Mouse (Mus musculus): ENCODE measurements around the gene Rnf227. TPM values are rescaled to one million over a fixed set of nuclear protein-coding genes. Genes with fewer than 3 reads are reported as not detected.

Rnf227 gene
- polyA plus RNA-seq, 2 experiments = 0.66 to 0.74 TPM

DNA sequence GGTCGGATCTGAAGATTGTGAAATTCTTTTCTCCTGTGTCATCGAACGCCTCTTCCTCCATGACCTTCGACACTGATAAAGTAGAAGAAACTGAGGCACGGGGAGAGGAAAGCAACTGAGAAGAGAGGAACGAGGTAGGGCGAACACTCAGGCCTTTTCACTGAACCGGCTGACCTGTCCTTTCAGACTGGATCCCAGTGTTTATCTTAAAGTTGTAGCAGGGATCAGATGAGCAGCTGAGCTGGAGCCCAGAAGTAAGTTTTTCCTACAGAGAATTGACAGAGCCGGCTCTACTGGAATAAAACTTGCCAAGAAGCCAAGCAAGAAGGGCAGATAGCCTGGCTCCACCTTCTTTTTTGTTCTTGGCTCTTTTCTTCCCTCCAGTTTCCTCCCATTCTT is 30.6 kb downstream of the Rnf227 start:
- Histone ChIP-seq H3K4me1 (replicated peaks; ENCODE audit: control insufficient read depth in 2 of 2, insufficient read depth in 2 of 2, low read length in 1 of 2) (peaks cover 47 to 58% of the 10 kb centered on the region in 2 experiments), H3K4me3 (ENCODE audit: insufficient read depth in 1 of 2, low read depth in 2 of 2, low read length in 2 of 2) (no peak overlapping the region), H3K27ac (peak overlapping the region; percentile 6; the same call in 1 of the 2 replicates), H3K4me2 (ENCODE audit: low read depth) (peak overlapping the region; percentile 32; the same call in 1 of the 2 replicates), H3K9ac (replicated peaks) (no peak overlapping the region), H3K27me3 (ENCODE audit: control insufficient read depth, insufficient read depth, low read length) (peaks cover 34% of the 10 kb centered on the region), H3K9me3 (ENCODE audit: control insufficient read depth, low read length) (no peaks in the 10 kb centered on the region), H3K36me3 (replicated peaks; ENCODE audit: control insufficient read depth, insufficient read depth, low read depth) (no peaks in the 10 kb centered on the region)
- DNase-seq (ENCODE audit: low read depth in 3 of 3, low spot score in 3 of 3) = no peak
- ATAC-seq (ENCODE audit: insufficient read depth) = no peak
- TF ChIP-seq CTCF (IDR thresholded peaks at IDR 0.05; ENCODE audit: low read depth) (no peak), EP300 (IDR thresholded peaks at IDR 0.05; ENCODE audit: low read depth) (no peak)
- WGBS (ENCODE audit: insufficient replicate concordance) = 36% methylated on average over 9 of the region's 9 CpGs

DNA sequence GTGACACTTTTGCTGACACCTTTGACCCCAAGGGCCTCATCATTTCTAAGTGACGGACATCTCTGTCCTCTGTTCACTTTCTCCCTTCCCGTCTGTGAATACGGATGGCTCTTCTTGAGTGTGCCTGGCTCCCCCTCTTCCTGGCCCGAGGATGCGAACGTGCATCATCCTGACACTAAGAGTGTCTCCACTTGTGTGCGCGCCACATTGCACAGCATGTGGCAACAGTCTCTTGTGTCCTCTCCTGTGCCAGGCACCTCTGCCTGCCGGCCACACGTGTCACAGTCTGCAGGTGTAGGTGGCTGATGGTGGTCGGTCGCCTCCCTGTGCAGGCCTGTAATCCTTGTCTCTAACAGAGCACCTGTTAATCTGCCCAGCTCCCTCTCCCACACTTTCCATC is 31.3 kb downstream of the Rnf227 start:
- Histone ChIP-seq H3K9ac (replicated peaks) (no peak overlapping the region; the same call in 1 of the 2 replicates), H3K36me3 (replicated peaks; ENCODE audit: control insufficient read depth, insufficient read depth, low read depth) (no peaks in the 10 kb centered on the region), H3K27me3 (ENCODE audit: control insufficient read depth, insufficient read depth, low read length) (peaks cover 29% of the 10 kb centered on the region), H3K4me3 (ENCODE audit: insufficient read depth in 1 of 2, low read depth in 2 of 2, low read length in 2 of 2) (no peak overlapping the region), H3K9me3 (ENCODE audit: control insufficient read depth, low read length) (no peaks in the 10 kb centered on the region), H3K4me1 (replicated peaks; ENCODE audit: control insufficient read depth in 2 of 2, insufficient read depth in 2 of 2, low read length in 1 of 2) (peaks cover 47 to 53% of the 10 kb centered on the region in 2 experiments), H3K4me2 (ENCODE audit: low read depth) (peak overlapping the region; percentile 11; the same call in 1 of the 2 replicates), H3K27ac (peak overlapping the region; percentile 94)
- DNase-seq (ENCODE audit: low read depth in 3 of 3, low spot score in 3 of 3) = no peak
- TF ChIP-seq EP300 (IDR thresholded peaks at IDR 0.05; ENCODE audit: low read depth) (no peak), CTCF (IDR thresholded peaks at IDR 0.05; ENCODE audit: low read depth) (no peak)
- no peak for ATAC-seq (ENCODE audit: insufficient read depth)
- WGBS (ENCODE audit: insufficient replicate concordance) = 70% methylated on average over 12 of the region's 12 CpGs

DNA sequence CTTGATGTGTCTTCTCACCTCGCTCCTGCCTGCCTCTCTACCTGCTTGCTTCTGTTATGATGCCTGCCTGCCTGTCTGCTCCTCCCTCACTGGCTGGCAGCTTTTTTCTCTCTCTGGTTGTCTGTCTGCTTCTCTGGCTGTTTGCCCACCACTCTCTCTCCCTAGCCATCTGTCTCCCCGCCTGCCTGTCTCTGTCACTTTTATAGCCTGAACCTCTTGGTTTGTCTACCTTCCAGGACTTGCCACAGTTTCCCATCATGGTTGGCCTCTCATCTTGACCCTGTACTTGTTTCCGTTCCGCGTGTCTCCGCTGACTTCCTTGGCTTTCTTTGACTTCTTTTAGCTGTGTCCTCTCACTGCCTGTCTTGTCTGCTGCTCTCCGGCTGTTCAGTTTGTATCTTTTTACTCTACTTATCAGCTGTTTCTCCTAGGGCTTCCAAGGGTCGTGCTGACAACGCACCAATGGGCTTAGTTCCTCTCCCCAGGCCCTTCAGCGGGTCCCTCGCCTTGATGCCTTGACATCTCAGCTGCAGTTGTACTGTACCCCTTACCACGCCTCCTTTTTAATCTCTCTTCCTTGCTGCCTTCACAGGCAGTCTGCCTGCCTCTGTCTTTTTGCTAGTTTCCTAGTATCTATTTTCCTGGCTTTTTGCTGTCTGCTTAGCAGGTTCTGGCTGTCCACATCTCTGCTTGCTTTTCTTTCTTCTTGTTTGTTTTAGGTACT is 32.0 kb downstream of the Rnf227 start:
- peak overlapping the region; percentile 77 for H3K4me2 ChIP-seq (ENCODE audit: low read depth)
- 33% methylated on average over 12 of the region's 12 CpGs for WGBS (ENCODE audit: insufficient replicate concordance)
- H3K27ac ChIP-seq = peak overlapping the region; percentile 94
- peaks cover 23% of the 10 kb centered on the region for H3K27me3 ChIP-seq (ENCODE audit: control insufficient read depth, insufficient read depth, low read length)
- TF ChIP-seq EP300 (IDR thresholded peaks at IDR 0.05; ENCODE audit: low read depth) (no peak), CTCF (IDR thresholded peaks at IDR 0.05; ENCODE audit: low read depth) (no peak)
- H3K9me3 ChIP-seq (ENCODE audit: control insufficient read depth, low read length) = no peaks in the 10 kb centered on the region
- no peaks in the 10 kb centered on the region for H3K36me3 ChIP-seq (replicated peaks; ENCODE audit: control insufficient read depth, insufficient read depth, low read depth)
- ATAC-seq (ENCODE audit: insufficient read depth) (peak; percentile 15; the same call in 1 of the 2 replicates), DNase-seq (ENCODE audit: low read depth in 3 of 3, low spot score in 3 of 3) (no peak)
- peak overlapping the region in 1 of 2 experiments; percentile 51; a peak in 2 of 4 replicates for H3K4me3 ChIP-seq (ENCODE audit: insufficient read depth in 1 of 2, low read depth in 2 of 2, low read length in 2 of 2)
- H3K4me1 ChIP-seq (replicated peaks; ENCODE audit: control insufficient read depth in 2 of 2, insufficient read depth in 2 of 2, low read length in 1 of 2) = peaks cover 46 to 48% of the 10 kb centered on the region in 2 experiments
- peak overlapping the region; percentile 44 for H3K9ac ChIP-seq (replicated peaks)

DNA sequence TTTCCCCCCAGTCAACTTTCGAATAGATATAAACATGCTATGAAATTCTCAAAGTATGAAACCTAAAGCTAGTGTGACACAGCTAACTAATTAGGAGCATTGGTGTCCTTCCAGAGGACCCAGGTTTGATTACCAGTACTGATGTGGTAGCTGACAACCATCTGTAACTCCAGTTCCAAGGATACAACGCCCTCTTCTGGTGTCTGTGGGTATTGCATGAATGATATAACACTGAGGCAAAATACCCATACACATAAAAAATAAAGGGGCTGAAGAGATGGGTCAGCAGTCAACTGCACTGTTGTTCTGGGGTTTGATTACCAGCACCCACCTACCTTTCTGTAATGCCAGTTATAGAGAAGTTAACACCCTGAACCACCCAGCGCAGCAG is 32.5 kb downstream of the Rnf227 start:
- no peak for DNase-seq (ENCODE audit: low read depth in 3 of 3, low spot score in 3 of 3)
- Histone ChIP-seq H3K9ac (replicated peaks) (peak overlapping the region; percentile 44), H3K36me3 (replicated peaks; ENCODE audit: control insufficient read depth, insufficient read depth, low read depth) (no peaks in the 10 kb centered on the region), H3K4me2 (ENCODE audit: low read depth) (peak overlapping the region; percentile 77), H3K4me1 (replicated peaks; ENCODE audit: control insufficient read depth in 2 of 2, insufficient read depth in 2 of 2, low read length in 1 of 2) (peaks cover 41 to 45% of the 10 kb centered on the region in 2 experiments), H3K27ac (peak overlapping the region; percentile 94), H3K27me3 (ENCODE audit: control insufficient read depth, insufficient read depth, low read length) (peaks cover 18% of the 10 kb centered on the region), H3K9me3 (ENCODE audit: control insufficient read depth, low read length) (no peaks in the 10 kb centered on the region), H3K4me3 (ENCODE audit: insufficient read depth in 1 of 2, low read depth in 2 of 2, low read length in 2 of 2) (peak overlapping the region; percentile 51 to 64; a peak in 3 of 4 replicates)
- WGBS (ENCODE audit: insufficient replicate concordance) = 47% methylated on average over 3 of the region's 3 CpGs
- peak; percentile 8 for ATAC-seq (ENCODE audit: insufficient read depth)
- no peak for TF ChIP-seq EP300 (IDR thresholded peaks at IDR 0.05; ENCODE audit: low read depth)
- TF ChIP-seq CTCF (IDR thresholded peaks at IDR 0.05; ENCODE audit: low read depth) = peak; percentile 78

DNA sequence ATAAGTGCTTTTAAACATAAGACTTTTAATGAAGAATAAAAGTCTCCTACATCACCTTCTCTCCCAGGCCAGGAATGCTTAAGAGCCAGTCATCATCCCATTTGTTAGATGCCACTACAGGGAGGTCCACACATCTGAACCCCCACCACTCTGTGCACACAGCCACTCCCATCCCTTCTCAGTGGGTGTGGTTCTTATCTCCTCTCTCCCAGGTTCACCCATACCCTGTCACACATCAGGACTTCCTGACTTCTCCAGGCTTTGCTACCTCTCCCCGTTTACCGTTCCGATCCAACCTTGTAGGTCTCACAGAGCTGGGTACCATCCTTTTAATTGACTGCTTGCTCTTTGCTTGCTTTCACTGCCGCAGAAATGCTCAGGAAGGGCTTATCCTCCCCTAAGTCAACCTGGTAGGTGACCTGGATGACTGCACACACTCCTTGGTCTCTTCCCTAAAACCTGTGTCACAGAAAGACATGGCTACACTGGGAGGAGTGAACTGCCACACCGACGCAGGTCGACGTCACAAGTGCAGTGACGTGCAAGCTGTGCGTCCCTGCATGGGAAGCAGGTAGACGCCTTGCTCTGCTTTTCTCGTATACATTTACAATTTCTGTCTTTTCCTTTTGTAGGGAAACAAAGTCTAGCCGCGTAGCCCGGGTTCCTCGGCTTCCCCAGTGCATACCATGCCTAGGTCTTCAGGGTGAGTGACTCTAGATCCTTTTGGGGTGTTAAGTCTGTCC is 33.1 kb downstream of the Rnf227 start:
- peak overlapping the region; percentile 77 for H3K4me2 ChIP-seq (ENCODE audit: low read depth)
- ATAC-seq (ENCODE audit: insufficient read depth) (peak; percentile 94), DNase-seq (ENCODE audit: low read depth in 3 of 3, low spot score in 3 of 3) (peak; percentile 65 to 75 (median 71))
- peaks cover 41 to 42% of the 10 kb centered on the region in 2 experiments for H3K4me1 ChIP-seq (replicated peaks; ENCODE audit: control insufficient read depth in 2 of 2, insufficient read depth in 2 of 2, low read length in 1 of 2)
- H3K9ac ChIP-seq (replicated peaks) = peak overlapping the region; percentile 71
- no peaks in the 10 kb centered on the region for H3K9me3 ChIP-seq (ENCODE audit: control insufficient read depth, low read length)
- peaks cover 12% of the 10 kb centered on the region for H3K27me3 ChIP-seq (ENCODE audit: control insufficient read depth, insufficient read depth, low read length)
- H3K4me3 ChIP-seq (ENCODE audit: insufficient read depth in 1 of 2, low read depth in 2 of 2, low read length in 2 of 2) = peak overlapping the region; percentile 51 to 64
- TF ChIP-seq CTCF (IDR thresholded peaks at IDR 0.05; ENCODE audit: low read depth) (no peak), EP300 (IDR thresholded peaks at IDR 0.05; ENCODE audit: low read depth) (peak; percentile 66)
- peak overlapping the region; percentile 94 for H3K27ac ChIP-seq
- H3K36me3 ChIP-seq (replicated peaks; ENCODE audit: control insufficient read depth, insufficient read depth, low read depth) = no peaks in the 10 kb centered on the region
- 48% methylated on average over 16 of the region's 16 CpGs for WGBS (ENCODE audit: insufficient replicate concordance)

Measured in liver, embryonic 14.5 days (tissue).